Mouse (Mus musculus): ENCODE measurements around the gene Zfp68. TPM values are rescaled to one million over a fixed set of nuclear protein-coding genes. Genes with fewer than 3 reads are reported as not detected.

Gene Zfp68
- total RNA-seq, 2 experiments from 2014 or later = 28.6 to 32.6 TPM

Small RNAs within 50 kb of the gene (microRNA-seq; reads per million reads assigned to microRNA genes)
- not detected for gene Gm24082

Other genes with a start within 250 kb of the Zfp68 start
- 10 to 100 TPM in 1 of 2 experiments, 1 to 10 TPM in 1; 8.9 to 10.7 TPM for gene Zfp157, start 178.3 kb downstream of the Zfp68 start, total RNA-seq (2021)
- gene 1700123K08Rik, start 55.0 kb downstream of the Zfp68 start, total RNA-seq (2021) = not detected
- gene A430033K04Rik, start 3.1 kb upstream of the Zfp68 start, total RNA-seq (2021) = 1 to 10 TPM; 6.7 to 7.3 TPM
- 10 to 100 TPM; 27.9 to 28.9 TPM for gene Fam20c, start 134.8 kb upstream of the Zfp68 start, total RNA-seq (2021)
- gene Gm5294, start 200.3 kb upstream of the Zfp68 start, total RNA-seq (2021) = not detected

Data from gastrocnemius, postnatal 4 days (tissue).